Mouse (Mus musculus) 3T3-L1 (cell line): ENCODE results near the gene Mcf2l.
A peak's percentile ranks its signal among the peaks of the same experiment; 100 is the strongest.

Experiments
- DNase-seq: peaks from one replicate; pipeline ENCODE4 v3.0.0-alpha.2; 2015; ENCODE audit warnings: low read depth, low spot score

Mcf2l gene

DNA sequence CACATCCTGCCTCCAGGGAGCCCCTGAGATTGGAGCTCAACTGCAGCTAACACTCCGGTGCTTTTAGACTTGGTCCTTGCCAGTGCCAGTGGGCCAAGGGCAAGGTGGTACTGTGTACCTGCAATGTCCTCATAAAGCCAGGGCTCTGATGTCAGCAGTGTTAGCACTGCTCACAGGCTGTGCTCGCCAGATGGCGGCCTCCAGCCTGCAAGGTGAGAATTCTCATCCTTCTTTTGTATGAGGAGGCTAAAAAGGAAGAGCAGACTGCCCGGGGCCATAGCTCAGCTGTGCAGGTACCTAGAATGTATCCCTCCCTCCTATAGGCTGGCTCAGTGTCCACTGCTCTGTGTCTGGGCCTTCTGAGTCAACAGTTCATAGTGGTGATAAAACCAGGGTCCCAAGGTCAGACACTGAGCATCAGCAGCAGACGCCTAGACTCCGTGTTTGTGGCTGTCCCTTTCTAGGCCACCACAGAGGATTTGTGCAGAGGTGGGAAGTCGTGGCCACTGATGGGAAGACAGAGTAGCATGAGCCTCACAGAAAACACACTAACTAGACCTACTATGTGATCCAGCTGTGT lies 77.5 kb downstream of the Mcf2l start:
- no peak for DNase-seq

DNA sequence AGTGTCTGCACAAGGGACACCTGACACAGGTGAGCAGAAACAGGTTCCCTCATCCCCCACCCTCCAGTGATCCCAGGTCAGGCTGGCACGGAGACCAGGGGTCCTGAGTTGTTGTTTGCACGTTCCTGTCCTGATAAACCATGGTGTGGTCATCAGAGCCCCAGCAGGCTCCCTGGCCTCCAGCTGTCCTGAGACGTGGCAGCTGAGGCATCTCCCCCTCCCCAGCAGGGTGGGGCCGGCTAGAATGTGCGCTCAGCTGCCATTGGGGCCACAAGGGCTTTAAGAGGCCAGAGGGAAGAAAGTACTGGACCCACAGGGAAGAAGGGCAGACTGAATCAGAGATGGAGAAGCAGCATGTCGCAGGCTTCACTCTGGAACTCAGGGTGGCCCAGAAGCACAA lies 79.1 kb downstream of the Mcf2l start:
- no peak for DNase-seq

DNA sequence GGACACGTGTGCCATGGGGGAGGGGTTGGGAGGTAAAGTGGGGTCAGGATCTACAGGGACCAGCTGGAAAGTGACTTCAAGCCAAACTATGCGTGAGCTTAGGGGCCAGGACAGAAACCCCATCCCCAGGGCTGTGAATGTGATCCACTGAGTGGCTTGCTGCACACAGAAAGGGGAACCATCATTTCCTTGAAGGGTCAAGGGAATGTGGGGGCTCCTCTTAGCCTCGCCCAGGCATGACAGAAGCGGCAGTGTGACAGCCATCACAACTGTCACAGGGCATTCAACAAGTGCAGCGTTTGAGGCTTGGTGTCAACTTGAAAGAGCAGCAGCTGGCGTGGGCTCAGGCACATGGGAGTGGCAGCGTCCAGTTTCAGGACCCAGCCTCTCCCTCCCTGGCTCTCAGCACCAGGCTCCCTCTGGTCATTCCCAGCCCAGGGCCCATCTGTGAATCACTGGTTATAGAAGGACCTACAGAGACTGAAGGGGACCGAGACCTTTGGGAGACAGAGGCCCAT lies 81.8 kb downstream of the Mcf2l start:
- no peak for DNase-seq

DNA sequence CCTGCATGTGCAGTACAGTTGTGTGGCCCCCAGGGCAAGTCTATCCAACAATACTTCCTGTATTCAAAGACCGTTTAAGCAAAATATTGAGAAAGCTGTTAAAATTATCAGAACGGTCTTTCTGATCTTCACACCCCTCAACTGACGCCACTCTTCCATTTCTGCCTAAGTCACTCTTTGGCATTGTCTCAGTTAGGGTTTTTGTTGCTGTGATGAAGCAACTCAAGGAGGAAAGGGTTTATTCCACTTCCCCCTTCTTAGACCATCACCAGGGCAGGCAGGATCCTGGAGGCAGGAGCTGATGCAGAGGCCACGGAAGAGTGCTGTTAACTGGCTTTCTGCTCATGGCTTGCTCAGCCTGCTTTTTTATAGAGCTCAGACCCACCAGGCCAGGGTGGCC lies 82.3 kb downstream of the Mcf2l start:
- no peak for DNase-seq

DNA sequence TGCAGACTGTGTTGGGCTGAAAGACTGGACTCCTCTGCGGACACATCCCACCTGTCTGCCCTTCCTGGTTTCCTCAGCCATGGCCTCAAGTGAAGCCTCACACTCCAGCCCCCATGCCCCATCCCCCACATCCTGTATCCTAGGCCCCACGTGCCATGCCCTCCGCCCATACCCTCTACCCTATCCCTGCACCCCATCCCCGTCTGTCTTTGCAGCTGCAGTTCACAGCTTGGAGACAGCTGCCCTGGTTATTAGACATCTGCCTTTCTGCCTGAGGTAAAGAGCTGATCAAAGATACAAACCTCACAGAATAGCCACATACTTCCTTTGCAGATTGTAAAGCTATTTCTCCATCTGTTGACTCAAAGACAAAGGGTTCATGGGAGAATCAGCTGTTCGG lies 83.3 kb downstream of the Mcf2l start:
- no peak for DNase-seq

DNA sequence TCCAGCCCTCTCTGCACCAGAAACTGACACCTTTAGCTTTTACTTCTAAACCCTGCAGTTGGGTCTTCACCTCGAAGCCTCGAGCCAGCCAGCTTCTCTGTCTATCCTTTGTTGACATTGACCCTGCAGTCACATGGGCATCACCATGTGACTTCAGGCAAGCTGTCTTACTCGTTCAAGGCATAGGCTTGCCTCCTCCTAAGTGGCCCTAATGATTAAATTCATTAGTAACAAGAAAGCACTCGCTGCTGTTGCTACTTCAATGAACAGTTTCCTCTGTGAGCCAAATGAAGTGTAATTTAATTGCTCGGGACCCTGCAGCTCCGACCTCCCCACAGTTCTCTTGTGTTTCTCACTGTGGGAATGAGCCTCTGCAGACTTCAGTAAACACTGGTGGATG lies 83.8 kb downstream of the Mcf2l start:
- DNase-seq, result no peak

DNA sequence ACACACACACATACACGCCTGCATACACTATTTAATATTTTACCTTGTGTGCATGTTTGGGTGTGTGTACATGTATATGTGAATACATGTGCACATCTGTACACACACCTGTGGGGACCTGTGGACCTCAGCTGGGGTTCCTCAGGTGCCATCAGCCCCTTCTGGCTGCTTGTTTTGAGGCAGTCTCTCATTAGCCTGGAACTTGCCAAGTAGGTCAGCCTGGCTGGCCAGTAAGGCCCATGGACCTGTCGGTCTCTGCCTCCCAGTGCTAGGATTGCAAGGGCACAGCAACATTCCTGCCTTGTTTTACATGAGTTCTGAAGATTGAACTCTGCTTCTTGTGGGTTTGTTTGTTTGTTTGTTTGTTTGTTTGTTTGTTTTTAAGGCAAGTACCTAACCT lies 87.0 kb downstream of the Mcf2l start:
- DNase-seq, result no peak

DNA sequence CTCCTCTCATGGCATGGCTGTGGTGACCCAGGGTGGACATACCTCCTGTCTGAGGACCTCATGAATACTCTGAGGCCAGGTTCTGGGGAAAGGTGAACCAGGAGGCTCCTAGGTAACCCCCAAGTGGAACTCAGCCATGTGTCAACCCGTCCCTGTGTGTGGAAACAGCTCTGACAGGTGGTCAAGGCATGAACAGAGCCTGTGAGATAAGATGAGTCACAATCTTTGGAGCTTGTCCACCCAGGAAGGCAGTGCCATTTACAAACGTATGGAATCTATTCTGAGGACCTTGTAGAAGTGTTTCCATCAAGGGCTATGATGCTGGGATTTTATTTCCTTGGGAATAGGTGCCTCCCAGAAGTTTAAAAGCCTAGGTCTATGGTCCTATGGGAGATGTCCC lies 87.6 kb downstream of the Mcf2l start:
- DNase-seq, result peak; percentile 48

DNA sequence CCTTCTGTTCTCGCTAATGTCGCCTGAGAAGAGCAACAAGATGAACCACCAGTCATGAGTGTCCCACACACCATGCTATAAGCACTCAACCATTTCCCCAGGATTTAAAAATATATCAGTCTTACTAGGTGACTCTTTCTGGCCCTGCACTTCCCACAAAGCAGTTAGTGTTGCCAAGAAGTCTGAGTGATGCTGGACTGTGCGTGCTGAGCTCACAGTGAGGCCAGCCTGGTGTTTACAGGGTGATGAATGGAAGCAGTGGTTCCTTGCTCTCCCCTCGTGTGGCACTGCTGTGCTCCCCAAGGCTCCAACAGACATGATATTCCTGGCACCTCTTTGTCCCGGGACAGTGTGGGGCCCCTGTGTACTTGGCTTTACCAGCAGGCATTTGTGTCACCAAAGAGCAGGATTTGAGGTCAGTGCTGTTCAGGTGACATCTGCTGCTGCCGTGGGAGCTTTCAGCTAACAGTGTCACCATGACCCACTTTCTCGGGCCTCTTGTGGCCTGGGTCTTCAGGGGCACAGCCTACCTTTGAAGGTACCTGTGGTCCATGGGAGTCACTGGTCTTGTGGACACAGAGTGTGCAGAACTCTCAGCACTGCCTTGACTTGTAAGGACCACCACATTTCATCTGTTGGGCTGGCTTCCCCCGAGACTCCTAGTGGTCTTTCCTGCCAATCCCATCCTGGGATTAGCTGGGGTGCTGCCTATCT lies 88.4 kb downstream of the Mcf2l start:
- peak; percentile 58 for DNase-seq

DNA sequence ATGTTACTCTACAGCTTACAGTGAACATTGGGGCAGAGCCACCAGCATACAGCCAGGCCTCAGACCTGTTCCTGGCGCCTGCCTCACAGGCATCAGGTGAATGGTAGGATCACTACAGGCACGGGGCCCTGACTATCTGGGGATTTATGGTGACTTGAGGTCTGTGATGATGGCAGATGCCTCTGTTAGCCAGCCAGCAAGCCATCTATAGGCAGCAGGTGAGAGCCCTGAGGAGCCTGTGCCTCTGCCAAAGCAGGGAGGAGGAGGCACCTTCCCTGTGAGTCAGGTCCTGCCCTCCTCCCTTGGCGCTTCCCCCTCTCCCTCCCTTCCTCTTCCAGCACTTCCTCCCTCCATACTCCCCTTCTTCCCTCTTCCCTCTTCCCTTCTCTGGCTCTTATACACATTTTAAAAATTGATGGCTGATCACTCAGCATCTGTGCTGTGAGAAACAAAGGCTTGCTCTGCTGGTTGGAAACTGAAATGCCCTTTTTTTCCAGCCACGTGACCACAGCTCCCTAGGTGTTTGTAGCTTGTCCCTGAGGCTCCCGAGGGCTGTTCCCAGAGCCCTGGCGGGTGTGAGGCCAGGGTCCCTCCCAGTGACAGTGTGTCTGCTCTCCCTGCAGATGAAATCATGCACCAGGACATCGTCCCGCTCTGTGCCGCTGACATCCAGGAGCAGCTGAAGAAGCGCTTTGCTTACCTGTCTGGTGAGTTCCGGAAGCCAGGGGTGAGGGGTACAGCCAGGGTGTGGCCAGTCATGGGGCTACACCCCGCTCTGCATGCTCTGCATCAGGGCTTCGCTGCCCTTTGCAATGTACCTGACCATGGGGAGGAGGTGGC lies 89.2 kb downstream of the Mcf2l start:
- no peak for DNase-seq

DNA sequence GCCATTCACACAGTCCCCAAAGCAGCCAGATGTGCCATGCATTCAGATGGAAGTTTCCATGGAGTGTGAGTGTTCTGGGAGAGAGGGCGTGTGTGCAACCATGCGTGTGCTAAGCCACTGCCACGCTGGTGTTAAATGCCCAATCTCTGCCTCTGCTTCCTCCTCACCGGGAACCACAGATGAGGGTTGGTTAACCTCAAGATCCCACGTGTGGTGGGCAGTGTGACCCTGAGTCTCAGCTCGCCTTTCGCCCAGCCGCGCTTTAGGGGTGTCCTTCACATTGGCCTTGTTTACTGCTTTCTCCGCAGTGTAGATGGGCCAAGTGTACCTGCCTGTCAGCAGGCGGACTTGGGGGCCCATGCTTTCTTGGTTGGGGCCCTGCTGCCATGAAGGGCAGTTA lies 102.7 kb downstream of the Mcf2l start:
- DNase-seq, result no peak

DNA sequence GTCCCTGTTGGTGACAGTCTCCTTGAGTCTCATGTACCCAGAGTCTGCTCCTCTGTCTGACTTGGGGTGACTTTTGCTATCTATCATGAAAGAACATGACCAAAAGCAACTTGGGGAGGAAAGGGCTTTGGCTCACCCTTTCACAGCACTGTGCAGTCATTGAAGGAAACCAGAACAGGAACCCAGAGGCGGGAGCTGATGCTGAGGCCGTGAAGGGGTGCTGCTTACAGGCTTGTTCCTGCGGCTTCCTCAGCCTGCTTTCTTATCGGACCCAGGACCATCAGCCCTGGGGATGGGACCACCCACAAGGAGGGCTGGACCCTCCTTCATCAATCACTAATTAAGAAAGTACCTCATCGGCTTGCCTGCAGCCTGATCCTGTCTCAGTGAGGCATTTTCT lies 103.1 kb downstream of the Mcf2l start:
- DNase-seq, result no peak

DNA sequence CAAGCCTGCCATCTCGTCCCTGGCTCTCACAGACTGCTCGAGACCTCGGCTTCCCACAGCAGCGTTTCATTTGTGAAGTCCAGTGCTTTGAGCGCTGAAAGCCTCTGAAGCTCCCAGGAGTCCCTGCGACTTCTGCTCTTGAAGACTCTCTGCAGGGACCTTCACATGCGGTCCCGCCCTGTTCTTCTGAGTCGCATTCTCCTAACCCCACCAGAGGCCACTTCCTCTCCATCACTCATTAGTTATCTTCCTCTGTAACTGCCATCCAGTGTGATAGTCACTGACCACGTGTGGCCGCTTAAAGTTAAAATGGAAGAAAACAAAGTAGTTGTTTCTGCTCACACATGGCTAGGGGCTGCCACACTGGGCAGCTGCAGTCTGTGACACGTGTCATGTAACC lies 103.7 kb downstream of the Mcf2l start:
- DNase-seq, result no peak

DNA sequence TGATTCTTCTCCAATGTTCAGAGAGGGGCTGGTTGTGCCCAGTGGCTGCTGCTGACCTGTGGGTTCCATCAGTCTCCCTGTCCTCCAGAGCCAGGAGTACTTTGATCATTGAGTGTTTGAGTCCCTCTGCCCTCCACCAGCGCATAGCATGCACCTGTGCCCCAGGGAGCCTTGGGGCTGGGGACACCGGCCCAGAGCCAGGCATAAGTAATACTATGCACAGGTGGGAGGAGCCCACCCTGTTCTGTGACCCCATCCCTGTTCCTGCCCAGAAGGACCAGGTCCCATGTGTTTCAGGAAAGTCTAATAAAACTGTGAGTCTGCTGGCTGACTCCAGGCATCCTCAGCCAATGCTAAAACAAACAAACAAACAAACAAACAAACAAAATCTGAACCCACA lies 104.7 kb downstream of the Mcf2l start:
- DNase-seq, result no peak

DNA sequence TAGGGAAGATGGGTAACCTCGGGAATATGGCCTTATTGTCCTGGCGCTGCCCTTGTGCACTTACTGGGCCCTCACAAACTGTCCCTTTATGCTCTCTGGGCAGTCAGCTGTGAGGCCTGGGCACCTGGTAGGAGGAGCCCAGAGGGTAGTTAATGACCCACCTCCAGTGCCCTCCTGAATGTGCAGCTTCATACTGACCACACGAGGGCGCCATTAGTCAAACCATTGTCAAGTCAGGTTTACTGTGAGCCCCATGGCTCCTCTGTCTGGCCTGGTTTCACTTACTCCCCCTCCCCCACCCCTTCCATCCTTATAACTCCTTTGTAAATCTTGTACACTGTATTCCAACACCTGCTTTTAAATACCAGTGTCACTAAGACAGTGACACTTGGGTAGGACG lies 105.1 kb downstream of the Mcf2l start:
- peak; percentile 98 for DNase-seq

DNA sequence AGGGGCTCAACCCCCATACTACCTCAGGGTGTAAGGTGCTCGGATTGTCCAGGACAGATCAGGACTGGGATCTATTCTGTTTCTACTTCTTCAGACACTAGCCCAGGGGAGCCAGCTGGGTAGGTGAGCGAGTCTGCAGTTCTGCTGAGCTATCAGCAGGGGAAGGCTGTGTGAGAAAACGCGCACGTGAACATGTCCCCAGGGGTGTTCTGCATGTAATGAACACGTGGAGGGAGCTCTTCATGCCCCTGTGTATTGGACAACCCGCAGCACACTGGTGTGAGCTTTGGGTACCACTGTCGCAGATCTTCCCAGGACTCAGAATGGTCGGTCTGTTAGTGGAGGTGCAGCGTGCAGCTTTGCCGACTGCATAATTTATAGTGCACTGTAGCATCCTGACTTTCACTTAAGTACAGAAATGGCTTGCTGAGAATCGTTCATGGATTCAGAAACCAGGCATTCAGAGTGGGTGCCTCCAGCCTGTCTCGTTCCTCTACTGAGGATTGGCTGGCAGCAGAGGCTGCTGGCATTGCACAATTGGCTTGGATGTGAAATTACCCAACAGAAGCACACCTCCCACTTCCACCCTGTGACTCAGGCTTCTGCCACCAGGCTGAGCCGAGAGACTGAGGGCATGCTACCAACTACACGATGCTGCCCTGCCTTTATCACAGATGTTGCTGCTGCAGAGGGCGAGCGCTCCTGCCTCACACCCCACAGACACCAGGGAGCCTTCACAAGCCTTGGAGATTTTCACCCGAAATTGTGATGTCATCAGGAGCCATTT lies 110.3 kb downstream of the Mcf2l start:
- DNase-seq, result peak; percentile 86

DNA sequence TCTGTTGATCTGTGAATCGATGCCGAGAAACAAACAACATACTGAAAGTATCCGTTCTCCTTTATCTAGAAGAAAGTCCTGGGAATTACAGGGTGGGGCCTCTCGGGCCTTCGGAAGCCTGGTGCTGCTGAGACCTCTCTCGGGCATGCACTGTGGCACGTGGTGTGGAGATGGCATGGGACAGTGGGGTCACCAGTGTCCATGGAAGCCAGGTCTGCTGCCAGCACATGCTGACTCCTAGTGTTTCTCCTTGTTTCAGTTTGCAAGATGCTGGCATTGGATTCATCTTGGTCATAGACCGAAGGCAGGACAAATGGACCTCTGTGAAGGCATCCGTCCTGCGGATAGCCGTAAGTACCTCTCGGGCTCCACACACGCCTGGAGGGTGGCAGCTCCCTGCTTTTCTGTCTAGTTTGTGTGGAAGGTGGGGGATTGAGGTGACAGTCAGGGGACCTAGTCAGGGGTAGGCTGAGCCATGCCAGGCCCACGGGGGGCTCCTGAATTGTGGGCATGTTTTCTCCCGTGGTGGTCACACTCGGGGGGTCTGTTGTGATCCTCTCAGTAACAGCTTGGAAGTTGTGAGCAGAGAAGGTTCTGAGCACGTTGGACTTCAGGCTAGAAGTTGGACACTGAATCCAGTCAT lies 111.1 kb downstream of the Mcf2l start:
- DNase-seq, result no peak

DNA sequence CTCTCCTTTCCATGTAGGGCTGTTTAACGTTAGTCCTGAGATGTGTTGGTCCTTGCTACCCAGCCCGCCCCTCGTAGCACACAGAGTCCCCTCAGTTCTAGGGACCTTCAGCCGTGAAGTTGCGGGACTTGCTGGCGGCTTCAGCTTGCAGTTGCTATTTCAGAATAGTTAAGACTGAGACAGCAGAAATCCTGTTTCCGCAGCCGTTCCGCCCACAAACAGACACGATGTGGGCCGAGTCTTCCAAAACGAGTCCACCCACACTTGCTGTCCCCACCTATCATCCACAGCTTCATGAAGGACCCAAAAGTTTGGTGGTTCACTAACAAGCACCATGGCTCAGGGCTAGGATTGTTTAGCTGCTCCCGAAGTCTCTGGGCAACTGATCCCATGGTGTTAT lies 111.7 kb downstream of the Mcf2l start:
- DNase-seq, result no peak

DNA sequence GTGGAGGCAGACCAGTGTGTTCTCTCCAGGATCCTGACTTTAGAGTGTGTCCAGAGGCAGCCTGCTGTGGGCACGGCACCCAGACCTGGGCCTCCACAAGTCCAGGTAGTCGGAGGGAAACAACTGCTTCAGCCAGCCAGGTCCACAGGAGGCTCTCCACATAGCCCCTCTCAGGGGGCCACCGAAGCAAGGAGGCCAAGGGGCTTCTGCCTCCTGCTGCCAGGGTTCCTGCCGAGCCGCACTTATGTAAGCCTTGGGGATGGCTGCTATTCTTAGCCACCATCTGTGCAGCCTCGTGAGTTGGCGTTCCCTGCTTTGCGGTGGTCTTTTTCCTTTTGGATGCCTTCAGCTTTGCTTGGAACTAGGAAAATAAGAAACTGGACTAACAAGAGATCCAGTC lies 114.0 kb downstream of the Mcf2l start:
- no peak for DNase-seq

DNA sequence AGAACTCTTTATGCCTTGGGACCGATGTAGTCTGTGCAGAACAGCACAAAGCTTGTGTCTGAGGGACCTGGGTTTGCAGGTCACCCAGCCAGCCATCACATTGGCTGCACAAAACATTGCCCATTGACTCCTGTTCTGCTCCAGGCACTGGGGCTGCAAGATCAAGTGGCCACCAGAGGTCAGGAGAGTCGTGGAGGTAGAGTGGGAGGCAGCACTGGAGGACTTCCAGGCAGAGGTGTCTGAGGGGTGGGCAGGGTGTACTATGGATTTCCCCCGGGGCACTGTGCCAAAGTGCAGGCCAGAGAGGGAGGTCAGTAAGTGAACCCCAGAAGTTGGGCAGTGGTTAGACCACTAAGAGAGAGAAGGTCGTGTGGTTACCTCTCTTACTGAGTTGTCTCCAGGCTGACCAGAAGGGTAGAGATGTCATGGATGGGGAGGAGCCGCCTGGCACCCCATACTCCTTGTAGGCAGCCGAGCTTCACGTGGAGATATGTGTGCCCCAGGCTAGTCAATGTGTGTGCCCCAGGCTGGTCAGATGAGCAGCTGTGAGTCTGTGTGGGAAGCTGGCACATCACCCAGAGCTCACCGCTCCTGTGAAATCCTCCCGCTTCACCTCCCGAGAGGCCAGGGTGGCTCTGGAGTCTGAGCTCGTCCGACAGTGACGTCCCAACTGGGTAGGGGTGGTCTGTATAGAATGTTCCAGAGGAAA lies 115.3 kb downstream of the Mcf2l start:
- DNase-seq, result peak; percentile 62

DNA sequence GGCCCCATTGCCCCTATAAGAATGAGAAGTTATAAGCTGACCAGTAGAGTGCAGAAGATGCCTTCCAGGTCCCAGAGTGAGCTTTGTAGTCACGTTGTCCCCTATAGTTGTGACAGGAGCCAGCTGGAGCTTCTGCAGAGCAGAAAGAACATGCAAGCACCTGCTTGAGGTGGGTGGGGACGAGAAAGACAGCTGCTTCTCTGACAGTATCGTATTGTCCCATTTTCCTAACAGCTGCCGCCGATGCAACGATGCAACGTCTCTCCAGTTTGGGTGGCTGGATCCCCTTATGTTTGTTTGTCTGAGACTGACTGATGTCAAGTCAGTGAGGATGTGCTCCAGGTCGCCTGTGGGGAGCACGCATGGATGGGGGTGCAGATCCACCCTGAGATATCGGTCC lies 117.8 kb downstream of the Mcf2l start:
- DNase-seq, result no peak
